Mouse (Mus musculus) lung, embryonic 14.5 days (tissue): ENCODE data around the gene Ppfia3. TPM values are rescaled to one million over a fixed set of nuclear protein-coding genes. Genes with fewer than 3 reads are reported as not detected.

ENCODE experiments used
- ATAC-seq: fragments of 200-750 bp; cut with Nextera tagmentation; 2 replicates; pipeline ENCODE4 v1.8.0; 2017; ENCODE audit warnings: mild to moderate bottlenecking, moderate TSS enrichment, moderate library complexity; ENCODE audit not compliant: insufficient read depth
- DNase-seq: peaks from one replicate; pipeline ENCODE4 v3.0.0-alpha.2; 2015
- H3K27ac ChIP-seq: fragments of 300-500 bp; sonication (generic); 2 replicates; pipeline ENCODE4 v1.5.1; 2014; ENCODE audit warnings: low read depth, mild to moderate bottlenecking, moderate library complexity
- H3K27me3 ChIP-seq: fragments of 300-500 bp; sonication (generic); 2 replicates; pipeline ENCODE4 v1.6.1; 2014; ENCODE audit warnings: low read length, control low read depth; ENCODE audit not compliant: insufficient read depth
- H3K36me3 ChIP-seq: fragments of 300-500 bp; sonication (generic); 2 replicates; pipeline ENCODE4 v1.6.1; 2014; ENCODE audit warnings: control low read depth; ENCODE audit not compliant: insufficient read depth
- H3K4me1 ChIP-seq: fragments of 300-500 bp; sonication (generic); 2 replicates; pipeline ENCODE4 v1.6.1; 2014; ENCODE audit warnings: antibody characterized with exemption, control low read depth; ENCODE audit not compliant: insufficient read depth
- H3K4me2 ChIP-seq: fragments of 300-500 bp; sonication (generic); 2 replicates; pipeline ENCODE4 v1.6.1; 2014; ENCODE audit warnings: mild to moderate bottlenecking
- H3K4me3 ChIP-seq: fragments of 300-500 bp; sonication (generic); 2 replicates; pipeline ENCODE4 v1.5.1; 2014; ENCODE audit warnings: low read depth, low read length
- H3K9ac ChIP-seq: fragments of 300-500 bp; sonication (generic); 2 replicates; pipeline ENCODE4 v1.6.1; 2014
- H3K9me3 ChIP-seq: fragments of 300-500 bp; sonication (generic); 2 replicates; pipeline ENCODE4 v1.6.1; 2016; ENCODE audit warnings: low read depth, low read length, control low read depth
- CTCF ChIP-seq: IDR thresholded peaks from 2 replicates; pipeline ENCODE4 v1.5.1; 2016; ENCODE audit warnings: antibody characterized with exemption, low read depth
- WGBS: fragments of 180-500 bp; shearing (Covaris S2); extraction: QIAGEN DNeasy Blood & Tissue Kit; methylation state at CpG from one replicate; pipeline ENCODE4 v1.1.7; 2014; 5-methylcytosine and 5-hydroxymethylcytosine counted together
- polyA plus RNA-seq: library from polyadenylated mRNA; unstranded; fragments of >200 nt; fragmentation: Nextera tagmentation; extraction: Ambion mirVana; gene quantifications from 2 replicates; pipeline ENCODE4 v1.2.1, GENCODE M21; 2014

Gene Ppfia3
- polyA plus RNA-seq, 1 experiment from 2014 or later: 3.1 TPM

DNA sequence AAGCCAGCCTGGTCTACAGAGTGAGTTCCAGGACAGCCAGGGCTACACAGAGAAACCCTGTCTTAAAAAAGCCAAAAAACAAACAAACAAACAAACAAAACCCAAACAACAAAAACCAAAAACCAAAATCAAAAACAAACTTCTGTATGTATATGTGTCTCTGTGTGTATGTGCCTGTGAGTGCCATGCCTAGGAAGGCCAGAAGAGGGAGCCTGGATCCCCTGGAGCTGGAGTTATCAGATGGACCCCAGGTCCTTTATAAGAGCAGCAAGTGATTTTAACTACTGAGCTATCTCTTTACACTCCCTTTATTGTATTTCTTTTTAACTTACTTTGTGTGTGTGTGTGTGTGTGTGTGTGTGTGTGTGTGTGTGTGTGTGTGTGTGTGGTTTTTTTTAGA lies 41.0 kb downstream of the Ppfia3 start:
- no peaks in the 10 kb centered on the region for H3K4me1 ChIP-seq
- H3K27ac ChIP-seq: no peak overlapping the region
- peaks cover 16% of the 10 kb centered on the region for H3K36me3 ChIP-seq
- DNase-seq (no peak), ATAC-seq (no peak)
- no peak overlapping the region for H3K9ac ChIP-seq
- no peaks in the 10 kb centered on the region for H3K27me3 ChIP-seq
- TF ChIP-seq CTCF: peak; percentile 31
- H3K4me3 ChIP-seq: no peak overlapping the region
- H3K9me3 ChIP-seq: no peaks in the 10 kb centered on the region
- H3K4me2 ChIP-seq: no peak overlapping the region

GRCm38 (mm10) chr7:45323069-45323468 lies 43.8 kb downstream of the Ppfia3 start:
- no peaks in the 10 kb centered on the region for H3K4me1 ChIP-seq
- H3K4me2 ChIP-seq: no peak overlapping the region
- no peak overlapping the region for H3K27ac ChIP-seq
- H3K36me3 ChIP-seq: peaks cover 26% of the 10 kb centered on the region
- no peaks in the 10 kb centered on the region for H3K9me3 ChIP-seq
- H3K27me3 ChIP-seq: no peaks in the 10 kb centered on the region
- ATAC-seq (no peak), DNase-seq (no peak)
- TF ChIP-seq CTCF: no peak
- 91% methylated on average over 5 of the region's 5 CpGs for WGBS
- H3K9ac ChIP-seq: no peak overlapping the region
- no peak overlapping the region for H3K4me3 ChIP-seq

- TF ChIP-seq CTCF: no peak
- no peak for DNase-seq
- no peak overlapping the region for H3K27ac ChIP-seq
- H3K9me3 ChIP-seq: no peaks in the 10 kb centered on the region
- no peak overlapping the region for H3K4me3 ChIP-seq
- H3K4me1 ChIP-seq: no peaks in the 10 kb centered on the region
- 77% methylated on average over 4 of the region's 4 CpGs for WGBS
- H3K36me3 ChIP-seq: peaks cover 26% of the 10 kb centered on the region
- H3K4me2 ChIP-seq: no peak overlapping the region
- ATAC-seq: no peak
- no peaks in the 10 kb centered on the region for H3K27me3 ChIP-seq
- H3K9ac ChIP-seq: no peak overlapping the region
These were observed 44.6 kb downstream of the Ppfia3 start for GRCm38 (mm10) chr7:45322245-45322644.

DNA sequence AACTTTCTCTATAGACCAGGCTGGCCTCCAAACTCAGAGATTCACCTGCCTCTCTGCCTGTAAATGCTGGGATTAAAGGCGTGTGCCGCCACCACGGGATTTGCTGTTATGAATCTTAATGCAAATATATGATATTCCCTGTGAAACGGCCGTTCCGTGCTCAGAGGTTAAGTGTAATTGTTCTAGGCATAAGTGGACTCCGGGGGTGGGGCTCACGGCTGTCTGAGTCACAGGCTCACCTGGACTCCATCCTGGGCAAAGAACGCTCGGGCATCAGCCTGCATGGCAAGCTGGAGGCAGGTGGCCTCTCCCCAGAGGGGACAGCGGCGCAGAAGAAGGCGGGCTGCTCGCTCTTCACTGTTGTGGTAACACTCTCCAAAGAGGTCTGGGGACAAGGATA lies 50.3 kb downstream of the Ppfia3 start:
- no peaks in the 10 kb centered on the region for H3K9me3 ChIP-seq
- no peak overlapping the region for H3K4me3 ChIP-seq
- H3K27me3 ChIP-seq: no peaks in the 10 kb centered on the region
- DNase-seq (no peak), ATAC-seq (no peak)
- TF ChIP-seq CTCF: no peak
- no peak overlapping the region for H3K4me2 ChIP-seq
- peaks cover 15% of the 10 kb centered on the region for H3K36me3 ChIP-seq
- H3K9ac ChIP-seq: no peak overlapping the region
- WGBS: 85% methylated on average over 14 of the region's 14 CpGs
- 0 out of 2 replicates have a peak, but pooled peaks cover 3% of the 10 kb centered on the region for H3K4me1 ChIP-seq
- no peak overlapping the region for H3K27ac ChIP-seq

DNA sequence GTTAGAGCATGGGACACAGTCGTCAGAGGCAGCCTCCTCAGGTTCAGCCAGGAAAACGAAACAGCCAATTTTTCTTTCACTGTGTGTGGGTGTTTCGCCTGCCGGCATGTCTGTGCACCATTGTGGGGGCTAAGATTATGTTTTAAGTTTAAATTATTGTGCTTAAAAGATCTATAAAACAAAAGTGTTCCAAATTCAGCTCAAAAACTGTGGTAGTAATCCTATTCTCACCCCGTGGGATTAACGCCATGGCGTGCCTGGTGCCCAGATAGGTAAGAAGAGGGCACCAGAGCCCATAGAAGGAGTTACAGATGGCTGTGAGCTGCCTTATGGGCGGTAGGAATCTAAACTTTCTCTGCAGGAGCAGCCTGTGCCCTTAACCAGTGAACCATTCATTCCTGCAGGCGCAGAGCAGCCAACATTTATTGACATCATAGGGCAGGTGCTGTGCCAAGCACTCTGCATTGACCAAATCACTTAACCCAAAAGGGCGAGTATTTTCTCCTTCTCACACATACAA lies 51.6 kb downstream of the Ppfia3 start:
- no peaks in the 10 kb centered on the region for H3K27me3 ChIP-seq
- no peak for TF ChIP-seq CTCF
- no peak for ATAC-seq
- 80% methylated on average over 10 of the region's 10 CpGs for WGBS
- no peak overlapping the region for H3K27ac ChIP-seq
- H3K4me3 ChIP-seq: no peak overlapping the region
- no peaks in the 10 kb centered on the region for H3K9me3 ChIP-seq
- H3K36me3 ChIP-seq: peaks cover 20% of the 10 kb centered on the region
- no peak for DNase-seq
- 0 out of 2 replicates have a peak, but pooled peaks cover 3% of the 10 kb centered on the region for H3K4me1 ChIP-seq
- H3K4me2 ChIP-seq: no peak overlapping the region
- no peak overlapping the region for H3K9ac ChIP-seq

- no peak overlapping the region for H3K9ac ChIP-seq
- H3K27me3 ChIP-seq: no peaks in the 10 kb centered on the region
- H3K4me3 ChIP-seq: no peak overlapping the region
- ATAC-seq (no peak), DNase-seq (no peak)
- no peak for TF ChIP-seq CTCF
- WGBS: 23% methylated on average over 9 of the region's 9 CpGs
- H3K4me2 ChIP-seq: no peak overlapping the region
- H3K4me1 ChIP-seq: 0 out of 2 replicates have a peak, but pooled peaks cover 3% of the 10 kb centered on the region
- 0 out of 2 replicates have a peak overlapping the region, but pooled peaks have one; percentile 25 for H3K27ac ChIP-seq
- peaks cover 16% of the 10 kb centered on the region for H3K36me3 ChIP-seq
- H3K9me3 ChIP-seq: no peaks in the 10 kb centered on the region
These were observed 53.3 kb downstream of the Ppfia3 start for GRCm38 (mm10) chr7:45313495-45313894.

GRCm38 (mm10) chr7:45312686-45313453 lies 53.9 kb downstream of the Ppfia3 start:
- H3K27ac ChIP-seq: 0 out of 2 replicates have a peak overlapping the region, but pooled peaks have one; percentile 25
- no peaks in the 10 kb centered on the region for H3K27me3 ChIP-seq
- no peaks in the 10 kb centered on the region for H3K9me3 ChIP-seq
- H3K36me3 ChIP-seq: peaks cover 19% of the 10 kb centered on the region
- TF ChIP-seq CTCF: no peak
- no peak overlapping the region for H3K9ac ChIP-seq
- DNase-seq (peak; percentile 36), ATAC-seq (no peak; the same call in 1 of the 2 replicates)
- H3K4me3 ChIP-seq: no peak overlapping the region
- no peak overlapping the region for H3K4me2 ChIP-seq
- WGBS: 14% methylated on average over 10 of the region's 10 CpGs
- H3K4me1 ChIP-seq: 0 out of 2 replicates have a peak, but pooled peaks cover 3% of the 10 kb centered on the region
